Mouse (Mus musculus): Measurements from ENCODE around the gene Knop1. TPM values are rescaled to one million over a fixed set of nuclear protein-coding genes. Genes with fewer than 3 reads are reported as not detected.

Gene Knop1
- total RNA-seq, 2 experiments from 2014 or later = 14.6 to 15.3 TPM

GRCm38 (mm10) chr7:118806631-118807411, 49.2 kb downstream of the Knop1 start:
- DNase-seq (ENCODE audit: low spot score) = no peak
- intact Hi-C loops (cut with DNase I) = no loop called here

GRCm38 (mm10) chr7:118803425-118803824, 52.6 kb downstream of the Knop1 start:
- intact Hi-C loops (cut with DNase I) = no loop called here
- DNase-seq (ENCODE audit: low spot score) = no peak

GRCm38 (mm10) chr7:118801791-118802190, 54.3 kb downstream of the Knop1 start:
- no peak for DNase-seq (ENCODE audit: low spot score)

GRCm38 (mm10) chr7:118800112-118800734, 55.8 kb downstream of the Knop1 start:
- DNase-seq (ENCODE audit: low spot score) = no peak
- intact Hi-C loops (cut with DNase I) = no loop called here

More at GRCm38 (mm10) chr7:118801791-118802190, 54.3 kb downstream of the Knop1 start:
- intact Hi-C loops (cut with DNase I) = no loop called here

- intact Hi-C loops (cut with DNase I) = no loop called here
- DNase-seq (ENCODE audit: low spot score) = no peak
These were observed 57.9 kb downstream of the Knop1 start for GRCm38 (mm10) chr7:118798105-118798570.

- intact Hi-C loops (cut with DNase I) = no loop called here
These were observed 58.5 kb downstream of the Knop1 start for GRCm38 (mm10) chr7:118797600-118797999.

GRCm38 (mm10) chr7:118796838-118797237, 59.2 kb downstream of the Knop1 start:
- intact Hi-C loops (cut with DNase I) = no loop called here
- no peak for DNase-seq (ENCODE audit: low spot score)

More at GRCm38 (mm10) chr7:118797600-118797999, 58.5 kb downstream of the Knop1 start:
- no peak for DNase-seq (ENCODE audit: low spot score)

- DNase-seq (ENCODE audit: low spot score) = no peak
- intact Hi-C loops (cut with DNase I) = no loop called here
These were observed 60.3 kb downstream of the Knop1 start for GRCm38 (mm10) chr7:118795779-118796178.

- no peak for DNase-seq (ENCODE audit: low spot score)
- intact Hi-C loops (cut with DNase I) = no loop called here
These were observed 62.2 kb downstream of the Knop1 start for GRCm38 (mm10) chr7:118793899-118794298.

Other genes starting within 250 kb of the Knop1 start
- gene Gde1, start 150.5 kb downstream of the Knop1 start, total RNA-seq (2021) = 10 to 100 TPM; 28.5 to 30.6 TPM
- 1 to 10 TPM; 2.5 to 2.7 TPM for gene Ccp110, start 143.7 kb downstream of the Knop1 start, total RNA-seq (2021)
- gene Vps35l, start 116.0 kb downstream of the Knop1 start, total RNA-seq (2021) = 10 to 100 TPM; 26.1 to 26.9 TPM
- gene Iqck, start 502 bp downstream of the Knop1 start, total RNA-seq (2021) = under 1 TPM; 0.44 to 0.64 TPM
- 10 to 100 TPM; 13.9 to 15.7 TPM for gene Gprc5b, start 139.0 kb upstream of the Knop1 start, total RNA-seq (2021)

Data from heart, postnatal 25 days (tissue).